In the genomic region with DNA sequence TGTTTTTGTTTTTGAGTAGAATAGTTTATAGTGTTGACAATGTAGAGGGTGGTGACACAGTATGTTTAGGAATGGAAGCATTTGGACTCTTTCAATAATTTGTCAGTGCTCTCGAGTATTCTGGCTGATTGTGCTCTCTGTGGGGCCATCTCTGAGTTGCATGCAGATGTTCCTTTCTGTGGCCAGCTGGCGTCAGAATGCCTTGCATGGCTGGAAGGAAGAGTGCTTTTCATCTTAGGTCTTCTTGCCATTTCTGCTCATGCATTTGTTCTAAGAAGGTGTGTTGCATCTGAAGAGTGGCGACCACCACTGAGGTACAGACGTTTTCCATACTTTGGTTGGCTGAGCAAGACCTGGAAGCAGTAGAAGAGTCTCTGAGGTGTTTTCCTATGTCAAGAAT, we compare ENCODE assay signal across 26 mouse cellular contexts. TPM values are rescaled to one million over a fixed set of nuclear protein-coding genes. Genes with fewer than 3 reads are reported as not detected.
DNase-seq lines count a peak whose midpoint lies in the region; ATAC-seq and TF ChIP-seq lines count a peak whose summit lies in the region.
"Had no signal": no experiment of that assay in that cellular context is flagged by ENCODE, and none has a peak within 500 bp of the region (broad histone marks: within the 10 kb centered on the region; RNA-seq: fewer than 3 reads in every experiment).

No protein-coding gene starts in this region.

- no peak overlapping the region for H3K9ac ChIP-seq in heart, embryonic 11.5 days (ENCODE audit: low read depth, low read length)
- no peak overlapping the region for H3K9ac ChIP-seq in hindbrain, embryonic 14.5 days
- H3K9ac ChIP-seq: embryonic facial prominence, embryonic 12.5 days; embryonic facial prominence, embryonic 15.5 days; forebrain, postnatal 0 days; hindbrain, embryonic 13.5 days had no signal

- H3K4me2 ChIP-seq in heart, embryonic 11.5 days = no peak overlapping the region
- H3K4me2 ChIP-seq in hindbrain, embryonic 14.5 days (replicated peaks) = no peak overlapping the region
- H3K4me2 ChIP-seq: embryonic facial prominence, embryonic 12.5 days; embryonic facial prominence, embryonic 15.5 days; hindbrain, embryonic 13.5 days had no signal

- no peak for TF ChIP-seq CTCF in gastrocnemius, adult 2 months (IDR thresholded peaks at IDR 0.05)

- intact Hi-C loops in gastrocnemius, adult 2 months (cut with DNase I) = no loop called here
- intact Hi-C loops in gastrocnemius, postnatal 36 days (cut with DNase I) = no loop called here

- peak; percentile 37 for DNase-seq in gastrocnemius, adult 2 months
- no peak for DNase-seq in gastrocnemius, postnatal 36 days
- DNase-seq in heart, adult 18-20 months = peak; percentile 14 to 42
- no peak for DNase-seq in hindbrain, embryonic 10.5 days (ENCODE audit: low spot score)
- no peak for DNase-seq in hindbrain, embryonic 14.5 days (ENCODE audit: low spot score)
- peak; percentile 25 for DNase-seq in skeletal muscle tissue, adult 2 months (ENCODE audit: low read depth, low spot score)
- DNase-seq: adrenal gland, postnatal 10 days; adrenal gland, postnatal 36 days; B cell, adult 2 months; cerebellum, adult 2 months; cerebellum, adult 9-11 months; cerebellum, postnatal 25 days; forebrain, postnatal 0 days; kidney, adult 18-20 months; kidney, adult 9 months had no signal

- no peaks in the 10 kb centered on the region for H3K36me3 ChIP-seq in heart, embryonic 11.5 days (ENCODE audit: control insufficient read depth, insufficient read depth, low read length)
- no peaks in the 10 kb centered on the region for H3K36me3 ChIP-seq in hindbrain, embryonic 10.5 days
- no peaks in the 10 kb centered on the region for H3K36me3 ChIP-seq in hindbrain, embryonic 14.5 days (replicated peaks; ENCODE audit: control insufficient read depth, insufficient read depth)
- H3K36me3 ChIP-seq: embryonic facial prominence, embryonic 12.5 days; embryonic facial prominence, embryonic 15.5 days; G1E; hindbrain, embryonic 13.5 days had no signal

- WGBS in heart, embryonic 11.5 days (ENCODE audit: insufficient replicate concordance) = 76% methylated on average over 4 of the region's 4 CpGs
- 87% methylated on average over 4 of the region's 4 CpGs for WGBS in hindbrain, embryonic 10.5 days
- WGBS in hindbrain, embryonic 14.5 days = 91% methylated on average over 4 of the region's 4 CpGs

- H3K9me3 ChIP-seq in heart, embryonic 11.5 days (replicated peaks; ENCODE audit: control insufficient read depth, low read length) = no peaks in the 10 kb centered on the region
- H3K9me3 ChIP-seq in hindbrain, embryonic 10.5 days = no peaks in the 10 kb centered on the region
- H3K9me3 ChIP-seq in hindbrain, embryonic 14.5 days (ENCODE audit: control insufficient read depth, low read length) = no peaks in the 10 kb centered on the region
- H3K9me3 ChIP-seq: embryonic facial prominence, embryonic 12.5 days; embryonic facial prominence, embryonic 15.5 days; hindbrain, embryonic 13.5 days had no signal

- H3K27me3 ChIP-seq in heart, embryonic 11.5 days (ENCODE audit: control insufficient read depth, insufficient read depth, low read length) = no peaks in the 10 kb centered on the region
- no peaks in the 10 kb centered on the region for H3K27me3 ChIP-seq in hindbrain, embryonic 10.5 days (ENCODE audit: insufficient read depth, poor library complexity, severe bottlenecking)
- no peaks in the 10 kb centered on the region for H3K27me3 ChIP-seq in hindbrain, embryonic 14.5 days (ENCODE audit: control insufficient read depth, insufficient read depth, low read length)
- H3K27me3 ChIP-seq: CH12.LX; embryonic facial prominence, embryonic 12.5 days; embryonic facial prominence, embryonic 15.5 days; hindbrain, embryonic 13.5 days had no signal

- no peak overlapping the region for H3K4me3 ChIP-seq in gastrocnemius, adult 2 months
- H3K4me3 ChIP-seq in heart, embryonic 11.5 days (ENCODE audit: low read depth, low read length) = no peak overlapping the region
- H3K4me3 ChIP-seq in hindbrain, embryonic 10.5 days = no peak overlapping the region
- no peak overlapping the region for H3K4me3 ChIP-seq in hindbrain, embryonic 14.5 days (replicated peaks; ENCODE audit: low read length)
- H3K4me3 ChIP-seq: embryonic facial prominence, embryonic 12.5 days; embryonic facial prominence, embryonic 15.5 days; hindbrain, embryonic 13.5 days had no signal

- no peak overlapping the region for H3K27ac ChIP-seq in gastrocnemius, adult 2 months
- H3K27ac ChIP-seq in heart, embryonic 11.5 days (ENCODE audit: low read depth, low read length) = no peak overlapping the region
- 0 out of 2 replicates have a peak overlapping the region, but pooled peaks have one; percentile 13 for H3K27ac ChIP-seq in hindbrain, embryonic 10.5 days
- no peak overlapping the region for H3K27ac ChIP-seq in hindbrain, embryonic 14.5 days
- H3K27ac ChIP-seq: embryonic facial prominence, embryonic 12.5 days; embryonic facial prominence, embryonic 15.5 days; hindbrain, embryonic 13.5 days; hindbrain, postnatal 0 days had no signal

- no peaks in the 10 kb centered on the region for H3K4me1 ChIP-seq in heart, embryonic 11.5 days (ENCODE audit: control insufficient read depth, insufficient read depth, low read length)
- H3K4me1 ChIP-seq in hindbrain, embryonic 10.5 days (replicated peaks) = no peaks in the 10 kb centered on the region; the same call in 1 of the 2 replicates
- no peaks in the 10 kb centered on the region for H3K4me1 ChIP-seq in hindbrain, embryonic 14.5 days (replicated peaks; ENCODE audit: control insufficient read depth, insufficient read depth, low read length)
- H3K4me1 ChIP-seq: embryonic facial prominence, embryonic 12.5 days; embryonic facial prominence, embryonic 15.5 days; hindbrain, embryonic 13.5 days had no signal

- ATAC-seq in heart, embryonic 11.5 days (replicated peaks; ENCODE audit: insufficient number of reproducible peaks, low FRiP score, low TSS enrichment) = no peak
- ATAC-seq in hindbrain, embryonic 14.5 days (ENCODE audit: low FRiP score) = no peak
- ATAC-seq: forebrain, embryonic 14.5 days; forebrain, postnatal 0 days; hindbrain, postnatal 0 days; inflammation-experienced regulatory T-cells, adult 6 months; intestine, embryonic 16.5 days; Patski had no signal

RNA-seq across cellular contexts. Expression of a gene that starts 24.2 kb away (rescaled TPM):
- total RNA-seq in gastrocnemius, adult 2 months (2021) = 10 to 100 TPM; 52.7 to 85.0 TPM
- 10 to 100 TPM; 44.1 to 47.1 TPM for total RNA-seq in gastrocnemius, postnatal 36 days (2021)
- 10 to 100 TPM; 55.7 to 60.8 TPM for total RNA-seq in heart, adult 18-20 months (2021)
- 24.1 and 33.0 TPM in 2 replicates for polyA plus RNA-seq in heart, embryonic 11.5 days (2014; fragmentation: Nextera tagmentation; extraction: Ambion mirVana)
- polyA plus RNA-seq in hindbrain, embryonic 10.5 days (2016; fragmentation: Nextera tagmentation; extraction: Ambion mirVana) = 35.1 and 44.2 TPM in 2 replicates
- polyA plus RNA-seq in hindbrain, embryonic 14.5 days (2014; fragmentation: Nextera tagmentation; extraction: Ambion mirVana) = 15.1 and 16.2 TPM in 2 replicates
- total RNA-seq: CH12.LX had no signal
- polyA plus RNA-seq: G1E had no signal

Comparison
In these comparisons a context has a peak if more than half of its experiments do, and no peak if none do; other contexts are left out.
1. DNase-seq: peak in gastrocnemius, adult 2 months (single experiment), heart, adult 18-20 months (2 of 2) and skeletal muscle tissue, adult 2 months (single experiment); none in gastrocnemius, postnatal 36 days (0 of 2), hindbrain, embryonic 10.5 days (single experiment) and hindbrain, embryonic 14.5 days (single experiment).